ENCODE assay signal across 33 mouse cellular contexts in genomic region chr12:21277352-21277864, GRCm38 (mm10). TPM values are rescaled to one million over a fixed set of nuclear protein-coding genes. Genes with fewer than 3 reads are reported as not detected.
DNase-seq lines count a peak whose midpoint lies in the region; ATAC-seq lines count a peak whose summit lies in the region.
"Had no signal": no experiment of that assay in that cellular context is flagged by ENCODE, and none has a peak within 500 bp of the region (broad histone marks: within the 10 kb centered on the region; RNA-seq: fewer than 3 reads in every experiment).

No protein-coding gene starts in this region.

- no peaks in the 10 kb centered on the region for H3K36me3 ChIP-seq in midbrain, embryonic 11.5 days (ENCODE audit: control insufficient read depth, insufficient read depth, low read length)
- no peaks in the 10 kb centered on the region for H3K36me3 ChIP-seq in midbrain, embryonic 16.5 days (ENCODE audit: control insufficient read depth, insufficient read depth, low read length)
- H3K36me3 ChIP-seq: intestine, embryonic 15.5 days had no signal

- no peaks in the 10 kb centered on the region for H3K9me3 ChIP-seq in midbrain, embryonic 11.5 days (ENCODE audit: control insufficient read depth, low read length)
- H3K9me3 ChIP-seq in midbrain, embryonic 16.5 days (replicated peaks; ENCODE audit: control insufficient read depth, low read length, poor library complexity, severe bottlenecking), result no peaks in the 10 kb centered on the region
- H3K9me3 ChIP-seq: embryonic facial prominence, embryonic 10.5 days; embryonic facial prominence, embryonic 13.5 days; forebrain, embryonic 13.5 days; G1E; heart, embryonic 12.5 days; heart, embryonic 15.5 days; hindbrain, embryonic 10.5 days; hindbrain, embryonic 13.5 days; intestine, embryonic 15.5 days had no signal

- 81% methylated on average over 1 of the region's 1 CpGs for WGBS in midbrain, embryonic 11.5 days
- WGBS in midbrain, embryonic 16.5 days, result 81% methylated on average over 1 of the region's 1 CpGs

- H3K27me3 ChIP-seq in midbrain, embryonic 11.5 days (ENCODE audit: control insufficient read depth, insufficient read depth, low read length), result no peaks in the 10 kb centered on the region
- no peaks in the 10 kb centered on the region for H3K27me3 ChIP-seq in midbrain, embryonic 16.5 days (ENCODE audit: control insufficient read depth, insufficient read depth, low read depth, low read length)
- H3K27me3 ChIP-seq: CH12.LX; embryonic facial prominence, embryonic 13.5 days; forebrain, embryonic 13.5 days; heart, embryonic 12.5 days; heart, embryonic 15.5 days; hindbrain, embryonic 13.5 days; intestine, embryonic 15.5 days; Patski had no signal

- no peaks in the 10 kb centered on the region for H3K4me1 ChIP-seq in midbrain, embryonic 11.5 days (ENCODE audit: control insufficient read depth, insufficient read depth, low read length)
- no peaks in the 10 kb centered on the region for H3K4me1 ChIP-seq in midbrain, embryonic 16.5 days (ENCODE audit: control insufficient read depth, insufficient read depth, low read length)
- H3K4me1 ChIP-seq: embryonic facial prominence, embryonic 10.5 days; embryonic facial prominence, embryonic 13.5 days; forebrain, embryonic 13.5 days; heart, embryonic 12.5 days; heart, embryonic 15.5 days; hindbrain, embryonic 10.5 days; hindbrain, embryonic 13.5 days; intestine, embryonic 15.5 days had no signal

- no peak overlapping the region for H3K27ac ChIP-seq in midbrain, embryonic 11.5 days (ENCODE audit: low read depth, low read length)
- no peak overlapping the region for H3K27ac ChIP-seq in midbrain, embryonic 16.5 days (ENCODE audit: low read length)
- H3K27ac ChIP-seq: embryonic facial prominence, embryonic 10.5 days; embryonic facial prominence, embryonic 13.5 days; forebrain, embryonic 13.5 days; gastrocnemius, adult 2 months; heart, embryonic 15.5 days; hindbrain, embryonic 10.5 days; hindbrain, embryonic 13.5 days; intestine, embryonic 15.5 days had no signal

- no peak for ATAC-seq in midbrain, embryonic 11.5 days (ENCODE audit: low FRiP score)
- no peak for ATAC-seq in midbrain, embryonic 16.5 days
- ATAC-seq: forebrain, embryonic 13.5 days; forebrain, embryonic 16.5 days; hindbrain, embryonic 16.5 days; intestine, embryonic 15.5 days; Patski had no signal

- H3K4me2 ChIP-seq in midbrain, embryonic 11.5 days, result no peak overlapping the region
- H3K4me2 ChIP-seq in midbrain, embryonic 16.5 days (ENCODE audit: low read length), result no peak overlapping the region
- H3K4me2 ChIP-seq: embryonic facial prominence, embryonic 13.5 days; forebrain, embryonic 13.5 days; heart, embryonic 12.5 days; heart, embryonic 15.5 days; hindbrain, embryonic 13.5 days; intestine, embryonic 15.5 days had no signal

- no peak overlapping the region for H3K4me3 ChIP-seq in midbrain, embryonic 11.5 days (ENCODE audit: low read depth, low read length)
- no peak overlapping the region for H3K4me3 ChIP-seq in midbrain, embryonic 16.5 days (ENCODE audit: low read depth, low read length)
- H3K4me3 ChIP-seq: embryonic facial prominence, embryonic 10.5 days; embryonic facial prominence, embryonic 13.5 days; erythroblast, embryonic 14.5 days; forebrain, embryonic 13.5 days; gastrocnemius, adult 2 months; heart, embryonic 12.5 days; heart, embryonic 15.5 days; hindbrain, embryonic 10.5 days; hindbrain, embryonic 13.5 days; intestine, embryonic 15.5 days had no signal

- peak; percentile 56 for DNase-seq in adrenal gland, adult 2 months
- DNase-seq in adrenal gland, postnatal 36 days, result no peak
- DNase-seq in layer of hippocampus, adult 18-20 months (ENCODE audit: low spot score in 2 of 2), result peak; percentile 22 to 57
- DNase-seq in layer of hippocampus, postnatal 10 days (ENCODE audit: low spot score in 2 of 2), result no peak
- DNase-seq in midbrain, embryonic 11.5 days (ENCODE audit: low spot score, missing footprints), result peak; percentile 61
- no peak for DNase-seq in cerebellum, adult 11-12 months
- no peak for DNase-seq in gastrocnemius, postnatal 4 days (ENCODE audit: low spot score in 2 of 2)
- DNase-seq: adrenal gland, adult 8-10 months; adrenal gland, postnatal 25 days; B cell, adult 2 months; cerebellum, postnatal 10 days; cerebellum, postnatal 36 days; embryo, embryonic 11 days; gastrocnemius, adult 2 months; gastrocnemius, postnatal 14 days; heart, adult 18-20 months; heart, postnatal 10 days; heart, postnatal 36 days had no signal

- no peak overlapping the region for H3K9ac ChIP-seq in midbrain, embryonic 11.5 days (ENCODE audit: low read length)
- no peak overlapping the region for H3K9ac ChIP-seq in midbrain, embryonic 16.5 days (ENCODE audit: low read depth, low read length)
- H3K9ac ChIP-seq: embryonic facial prominence, embryonic 13.5 days; forebrain, embryonic 13.5 days; heart, embryonic 12.5 days; heart, embryonic 15.5 days; hindbrain, embryonic 13.5 days; intestine, embryonic 15.5 days had no signal

RNA-seq across cellular contexts. Expression of gene Cpsf3, which starts 7.8 kb away (rescaled TPM):
- total RNA-seq in adrenal gland, adult 2 months (2021), result 10 to 100 TPM; 63.9 to 67.1 TPM
- polyA plus RNA-seq in adrenal gland, adult 2 months (2012; rRNA removed), result 12.9 and 21.2 TPM in 2 replicates
- 10 to 100 TPM; 60.1 to 77.0 TPM for total RNA-seq in adrenal gland, postnatal 36 days (2021)
- 10 to 100 TPM; 46.9 to 47.1 TPM for total RNA-seq in layer of hippocampus, adult 18-20 months (2021)
- 10 to 100 TPM; 53.1 to 56.8 TPM for total RNA-seq in layer of hippocampus, postnatal 10 days (2021)
- polyA plus RNA-seq in midbrain, embryonic 11.5 days (2014; fragmentation: Nextera tagmentation; extraction: Ambion mirVana), result 138 and 145 TPM in 2 replicates
- polyA plus RNA-seq in midbrain, embryonic 16.5 days (2015; fragmentation: Nextera tagmentation; extraction: Ambion mirVana), result 89.5 and 91.3 TPM in 2 replicates
- 10 to 100 TPM; 38.9 to 43.3 TPM for total RNA-seq in gastrocnemius, postnatal 4 days (2021)

RNA-seq across cellular contexts. Expression of gene Itgb1bp1, which starts 8.7 kb away (rescaled TPM):
- 10 to 100 TPM; 82.2 to 97.0 TPM for total RNA-seq in adrenal gland, adult 2 months (2021)
- 12.6 and 18.8 TPM in 2 replicates for polyA plus RNA-seq in adrenal gland, adult 2 months (2012; rRNA removed)
- total RNA-seq in adrenal gland, postnatal 36 days (2021), result 100 to 1,000 TPM in 1 of 2 experiments, 10 to 100 TPM in 1; 95.2 to 113 TPM
- 10 to 100 TPM; 40.7 to 43.4 TPM for total RNA-seq in layer of hippocampus, adult 18-20 months (2021)
- 10 to 100 TPM; 39.5 to 43.0 TPM for total RNA-seq in layer of hippocampus, postnatal 10 days (2021)
- polyA plus RNA-seq in midbrain, embryonic 11.5 days (2014; fragmentation: Nextera tagmentation; extraction: Ambion mirVana), result 42.6 and 42.9 TPM in 2 replicates
- polyA plus RNA-seq in midbrain, embryonic 16.5 days (2015; fragmentation: Nextera tagmentation; extraction: Ambion mirVana), result 32.4 and 35.0 TPM in 2 replicates
- total RNA-seq in gastrocnemius, postnatal 4 days (2021), result 10 to 100 TPM; 37.0 to 37.3 TPM

RNA-seq across cellular contexts. Expression of gene Iah1, which starts 38.8 kb away (rescaled TPM):
- 10 to 100 TPM; 61.2 to 65.0 TPM for total RNA-seq in adrenal gland, adult 2 months (2021)
- polyA plus RNA-seq in adrenal gland, adult 2 months (2012; rRNA removed), result 68.7 and 108 TPM in 2 replicates
- 10 to 100 TPM; 73.0 to 79.4 TPM for total RNA-seq in adrenal gland, postnatal 36 days (2021)
- 10 to 100 TPM; 15.5 to 16.7 TPM for total RNA-seq in layer of hippocampus, adult 18-20 months (2021)
- total RNA-seq in layer of hippocampus, postnatal 10 days (2021), result 10 to 100 TPM; 17.8 to 20.6 TPM
- polyA plus RNA-seq in midbrain, embryonic 11.5 days (2014; fragmentation: Nextera tagmentation; extraction: Ambion mirVana), result 49.5 and 50.8 TPM in 2 replicates
- 29.2 and 32.5 TPM in 2 replicates for polyA plus RNA-seq in midbrain, embryonic 16.5 days (2015; fragmentation: Nextera tagmentation; extraction: Ambion mirVana)
- 10 to 100 TPM; 14.6 to 17.2 TPM for total RNA-seq in gastrocnemius, postnatal 4 days (2021)

Comparison
In these comparisons a context has a peak if more than half of its experiments do, and no peak if none do; other contexts are left out.
1. DNase-seq: peak in adrenal gland, adult 2 months (single experiment), layer of hippocampus, adult 18-20 months (2 of 2) and midbrain, embryonic 11.5 days (single experiment); none in adrenal gland, postnatal 36 days (0 of 2), layer of hippocampus, postnatal 10 days (0 of 2), cerebellum, adult 11-12 months (single experiment) and gastrocnemius, postnatal 4 days (0 of 2).